Mouse (Mus musculus) adrenal gland, postnatal 4 days (tissue): ENCODE data around the gene Sag. TPM values are rescaled to one million over a fixed set of nuclear protein-coding genes. Genes with fewer than 3 reads are reported as not detected.

ENCODE experiments used
- DNase-seq, 2 experiments: peaks; one replicate each; pipeline ENCODE4 v3.0.0; 2021 to 2022; ENCODE audit warnings: low spot score in 2 of 2, mixed read lengths in 2 of 2
- total RNA-seq, 2 experiments: library from RNA; stranded (reverse); gene quantifications; 2 replicates each; pipeline ENCODE4 v1.2.3; 2021

Sag gene
- total RNA-seq, 2 experiments from 2014 or later, result 1.7 to 2.0 TPM

- DNase-seq, result no peak
Observed at GRCm38 (mm10) chr1:87853601-87854361, 50.3 kb downstream of the Sag start.

- DNase-seq, result no peak
Observed at GRCm38 (mm10) chr1:87854411-87854810, 50.9 kb downstream of the Sag start.

GRCm38 (mm10) chr1:87854851-87855251 lies 51.4 kb downstream of the Sag start:
- DNase-seq, result no peak

- DNase-seq, result no peak
Observed at GRCm38 (mm10) chr1:87855522-87855921, 52.0 kb downstream of the Sag start.

- DNase-seq, result no peak
Observed at GRCm38 (mm10) chr1:87856823-87857222, 53.3 kb downstream of the Sag start.

GRCm38 (mm10) chr1:87858031-87858430 lies 54.6 kb downstream of the Sag start:
- no peak for DNase-seq

- no peak for DNase-seq
Observed at GRCm38 (mm10) chr1:87858529-87858928, 55.0 kb downstream of the Sag start.

GRCm38 (mm10) chr1:87863602-87864001 lies 60.1 kb downstream of the Sag start:
- DNase-seq, result no peak

- DNase-seq, result no peak
Observed at GRCm38 (mm10) chr1:87864889-87865288, 61.4 kb downstream of the Sag start.

GRCm38 (mm10) chr1:87866672-87867071 lies 63.2 kb downstream of the Sag start:
- DNase-seq, result no peak

GRCm38 (mm10) chr1:87871546-87871945 lies 68.1 kb downstream of the Sag start:
- DNase-seq, result no peak

- DNase-seq, result no peak
Observed at GRCm38 (mm10) chr1:87873081-87873480, 69.6 kb downstream of the Sag start.

- no peak for DNase-seq
Observed at GRCm38 (mm10) chr1:87876065-87876464, 72.6 kb downstream of the Sag start.

GRCm38 (mm10) chr1:87877552-87878283 lies 74.2 kb downstream of the Sag start:
- DNase-seq, result no peak

GRCm38 (mm10) chr1:87879034-87879433 lies 75.6 kb downstream of the Sag start:
- no peak for DNase-seq

GRCm38 (mm10) chr1:87879494-87880325 lies 76.2 kb downstream of the Sag start:
- DNase-seq, result peak; percentile 22 to 46

- no peak for DNase-seq
Observed at GRCm38 (mm10) chr1:87880326-87880627, 76.8 kb downstream of the Sag start.

- no peak for DNase-seq
Observed at GRCm38 (mm10) chr1:87880856-87881255, 77.4 kb downstream of the Sag start.

GRCm38 (mm10) chr1:87881726-87882125 lies 78.2 kb downstream of the Sag start:
- no peak for DNase-seq

GRCm38 (mm10) chr1:87882554-87882953 lies 79.1 kb downstream of the Sag start:
- no peak for DNase-seq

GRCm38 (mm10) chr1:87890960-87891359 lies 87.5 kb downstream of the Sag start:
- no peak for DNase-seq

- DNase-seq, result no peak
Observed at GRCm38 (mm10) chr1:87891634-87892033, 88.2 kb downstream of the Sag start.
